Comparison of ENCODE assay signal across 9 mouse cellular contexts in the genomic region with DNA sequence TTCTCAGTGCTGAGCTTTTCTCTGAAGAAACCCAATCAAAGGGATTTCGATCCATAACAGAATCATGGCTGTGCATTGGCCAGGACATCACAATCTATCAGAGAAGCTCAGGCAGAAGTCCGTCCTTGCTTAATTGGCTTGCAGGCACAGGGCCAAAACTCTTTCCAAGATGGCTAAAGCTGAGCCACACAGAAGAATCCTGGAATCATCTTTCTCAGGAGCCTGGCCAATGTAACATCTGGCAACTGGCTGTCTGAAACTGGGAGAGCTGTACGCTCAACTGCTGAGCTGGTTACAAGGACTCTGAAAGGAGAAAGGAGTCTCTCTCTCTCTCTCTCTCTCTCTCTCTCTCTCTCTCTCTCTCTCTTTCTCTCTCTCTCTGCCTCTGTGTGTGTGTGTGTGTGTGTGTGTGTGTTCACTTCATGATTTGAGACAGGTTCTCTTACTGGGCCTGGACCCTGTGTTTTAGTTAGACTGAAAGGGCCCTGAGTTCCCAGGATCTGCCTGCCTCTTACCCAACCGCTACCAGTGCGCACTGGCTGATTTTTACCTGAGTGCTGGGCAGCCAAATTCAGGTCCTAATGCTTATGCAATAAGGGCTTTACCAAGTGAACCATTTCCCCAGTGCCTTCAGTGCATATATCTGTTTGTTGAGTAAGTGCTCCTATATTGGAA.
DNase-seq lines count a peak whose midpoint lies in the region; ATAC-seq and TF ChIP-seq lines count a peak whose summit lies in the region.
"Had no signal": no experiment of that assay in that cellular context is flagged by ENCODE, and none has a peak within 500 bp of the region (broad histone marks: within the 10 kb centered on the region; RNA-seq: fewer than 3 reads in every experiment).

No protein-coding gene starts in this region.

- H3K4me1 ChIP-seq in liver, adult 2 months (ENCODE audit: control insufficient read depth, insufficient read depth, low read length), result no peaks in the 10 kb centered on the region
- H3K4me1 ChIP-seq in liver, postnatal 0 days (ENCODE audit: insufficient read depth), result no peaks in the 10 kb centered on the region
- H3K4me1 ChIP-seq in stomach, embryonic 15.5 days, result 0 out of 2 replicates have a peak, but pooled peaks cover 3% of the 10 kb centered on the region

- no peak overlapping the region for H3K27ac ChIP-seq in liver, adult 2 months (replicated peaks; ENCODE audit: insufficient read depth, low read depth, low read length)
- H3K27ac ChIP-seq in liver, postnatal 0 days (ENCODE audit: low read depth), result no peak overlapping the region
- peak overlapping the region; percentile 80 for H3K27ac ChIP-seq in stomach, embryonic 15.5 days

- H3K79me2 ChIP-seq in liver, adult 2 months (ENCODE audit: control insufficient read depth, insufficient read depth, low read length), result no peaks in the 10 kb centered on the region

- WGBS in liver, adult 2 months, result 78% methylated on average over 5 of the region's 5 CpGs
- 82% methylated on average over 5 of the region's 5 CpGs for WGBS in liver, postnatal 0 days (ENCODE audit: insufficient replicate concordance)
- 56% methylated on average over 5 of the region's 5 CpGs for WGBS in stomach, embryonic 15.5 days

- no peak for ATAC-seq in liver, postnatal 0 days
- ATAC-seq in stomach, embryonic 15.5 days (ENCODE audit: insufficient read depth, low FRiP score, low read depth), result peak; percentile 64; the same call in 1 of the 2 replicates
- no peak for ATAC-seq in granulocyte monocyte progenitor cell, adult 5-6 weeks (replicated peaks; ENCODE audit: poor library complexity, severe bottlenecking)
- no peak for ATAC-seq in monocyte, adult 5-6 weeks (replicated peaks; ENCODE audit: insufficient number of reproducible peaks, low FRiP score, low TSS enrichment, poor library complexity, severe bottlenecking)

- TF ChIP-seq EP300 in liver, postnatal 0 days (IDR thresholded peaks at IDR 0.05; ENCODE audit: low read depth), result no peak

- no peak for TF ChIP-seq CTCF in liver, adult 2 months (IDR thresholded peaks at IDR 0.05; ENCODE audit: low read depth, low read length)
- no peak for TF ChIP-seq CTCF in liver, postnatal 0 days (IDR thresholded peaks at IDR 0.05; ENCODE audit: low read depth)

- H3K36me3 ChIP-seq in liver, adult 2 months (ENCODE audit: control insufficient read depth, insufficient read depth, low read length), result no peaks in the 10 kb centered on the region
- H3K36me3 ChIP-seq in liver, postnatal 0 days (replicated peaks; ENCODE audit: insufficient read depth, low read length), result no peaks in the 10 kb centered on the region
- no peaks in the 10 kb centered on the region for H3K36me3 ChIP-seq in stomach, embryonic 15.5 days

- no peaks in the 10 kb centered on the region for H3K27me3 ChIP-seq in liver, adult 2 months (ENCODE audit: control insufficient read depth, insufficient read depth, low read length)
- no peaks in the 10 kb centered on the region for H3K27me3 ChIP-seq in liver, postnatal 0 days (ENCODE audit: insufficient read depth, low read length)
- no peaks in the 10 kb centered on the region for H3K27me3 ChIP-seq in stomach, embryonic 15.5 days (replicated peaks)

- DNase-seq in cerebellum, postnatal 10 days, result peak; percentile 91 to 94
- no peak for DNase-seq in cerebellum, adult 11-12 months
- peak; percentile 1 for DNase-seq in liver, adult 2 months (ENCODE audit: extremely low read depth, low read depth, low spot score)
- DNase-seq in liver, postnatal 0 days, result no peak
- DNase-seq in heart, postnatal 4 days, result peak; percentile 64

- H3K4me3 ChIP-seq in liver, adult 2 months (ENCODE audit: insufficient read depth, low read depth, low read length), result no peak overlapping the region
- no peak overlapping the region for H3K4me3 ChIP-seq in liver, postnatal 0 days (ENCODE audit: low read depth, low read length)
- no peak overlapping the region for H3K4me3 ChIP-seq in stomach, embryonic 15.5 days (replicated peaks)
- H3K4me3 ChIP-seq: myocyte had no signal

- TF ChIP-seq POLR2A in liver, adult 2 months (IDR thresholded peaks at IDR 0.05; ENCODE audit: extremely low read depth, insufficient read depth, low read length), result no peak

- no peak overlapping the region for H3K4me2 ChIP-seq in liver, postnatal 0 days (ENCODE audit: low read depth, low read length)
- no peak overlapping the region for H3K4me2 ChIP-seq in stomach, embryonic 15.5 days

- no peaks in the 10 kb centered on the region for H3K9me3 ChIP-seq in liver, postnatal 0 days (ENCODE audit: low read length)
- no peaks in the 10 kb centered on the region for H3K9me3 ChIP-seq in stomach, embryonic 15.5 days

- H3K9ac ChIP-seq in liver, adult 2 months (ENCODE audit: low read depth, low read length), result no peak overlapping the region
- no peak overlapping the region for H3K9ac ChIP-seq in liver, postnatal 0 days (replicated peaks)
- no peak overlapping the region for H3K9ac ChIP-seq in stomach, embryonic 15.5 days

Comparison
In these comparisons a context has a peak if more than half of its experiments do, and no peak if none do; other contexts are left out.
1. DNase-seq: peak in cerebellum, postnatal 10 days (2 of 2), liver, adult 2 months (single experiment) and heart, postnatal 4 days (single experiment); none in cerebellum, adult 11-12 months (single experiment) and liver, postnatal 0 days (single experiment).